8 mouse cellular contexts compared by ENCODE assay signal in genomic region chr5:35582445-35583220, GRCm38 (mm10). TPM values are rescaled to one million over a fixed set of nuclear protein-coding genes. Genes with fewer than 3 reads are reported as not detected.
DNase-seq lines count a peak whose midpoint lies in the region; ATAC-seq and TF ChIP-seq lines count a peak whose summit lies in the region.

TSS of gene Acox3 (plus strand) at chr5:35583040.

- peak within 1 kb of the TSS; percentile 70 for H3K27ac ChIP-seq in forebrain, embryonic 13.5 days
- H3K27ac ChIP-seq in liver, postnatal 0 days (ENCODE audit: low read depth) = peak within 1 kb of the TSS; percentile 78
- H3K27ac ChIP-seq in neural tube, embryonic 14.5 days (ENCODE audit: low read depth, low read length) = peak within 1 kb of the TSS; percentile 56

- no peaks in the 10 kb centered on the region for H3K9me3 ChIP-seq in E14TG2a.4 (ENCODE audit: low read length)
- H3K9me3 ChIP-seq in forebrain, embryonic 13.5 days (replicated peaks) = no peaks in the 10 kb centered on the region
- no peaks in the 10 kb centered on the region for H3K9me3 ChIP-seq in liver, postnatal 0 days (ENCODE audit: low read length)
- no peaks in the 10 kb centered on the region for H3K9me3 ChIP-seq in neural tube, embryonic 14.5 days (ENCODE audit: control insufficient read depth, low read length)

- peak; percentile 92 for DNase-seq in c-Kit-positive CD71-positive TER-119-positive erythroid progenitor cells, embryonic 14.5 days (ENCODE audit: low spot score)
- DNase-seq in heart, postnatal 10 days = peak; percentile 97 to 98
- DNase-seq in large intestine, adult 2 months (ENCODE audit: low read depth, low spot score) = peak; percentile 94
- DNase-seq in liver, postnatal 0 days = peak; percentile 96
- DNase-seq in testis, postnatal 10 days (ENCODE audit: low spot score) = peak; percentile 97

- TF ChIP-seq EP300 in liver, postnatal 0 days (IDR thresholded peaks at IDR 0.05; ENCODE audit: low read depth) = no peak

- WGBS in forebrain, embryonic 13.5 days = under 1% methylated on average over 35 of the region's 35 CpGs
- WGBS in large intestine, adult 2 months = under 1% methylated on average over 35 of the region's 35 CpGs
- 1% methylated on average over 35 of the region's 35 CpGs for WGBS in liver, postnatal 0 days (ENCODE audit: insufficient replicate concordance)
- under 1% methylated on average over 35 of the region's 35 CpGs for WGBS in neural tube, embryonic 14.5 days

- ATAC-seq in forebrain, embryonic 13.5 days = peak; percentile 97
- ATAC-seq in liver, postnatal 0 days = peak; percentile 97
- ATAC-seq in neural tube, embryonic 14.5 days (ENCODE audit: low read depth) = peak; percentile 95

- no peaks in the 10 kb centered on the region for H3K36me3 ChIP-seq in E14TG2a.4 (ENCODE audit: insufficient read depth, low read length)
- H3K36me3 ChIP-seq in forebrain, embryonic 13.5 days (ENCODE audit: poor library complexity, severe bottlenecking) = peaks cover under 1% of the 10 kb centered on the region; the same call in 1 of the 2 replicates
- peaks cover 6% of the 10 kb centered on the region; the same call in 1 of the 2 replicates for H3K36me3 ChIP-seq in liver, postnatal 0 days (replicated peaks; ENCODE audit: insufficient read depth, low read length)
- H3K36me3 ChIP-seq in neural tube, embryonic 14.5 days (ENCODE audit: control insufficient read depth, insufficient read depth, low read length) = no peaks in the 10 kb centered on the region

- H3K9ac ChIP-seq in forebrain, embryonic 13.5 days = peak within 1 kb of the TSS; percentile 70
- H3K9ac ChIP-seq in liver, postnatal 0 days (replicated peaks) = peak within 1 kb of the TSS; percentile 80
- peak within 1 kb of the TSS; percentile 53 for H3K9ac ChIP-seq in neural tube, embryonic 14.5 days (replicated peaks; ENCODE audit: low read depth, low read length)

- peaks cover 11% of the 10 kb centered on the region; the same call in 1 of the 2 replicates for H3K27me3 ChIP-seq in E14TG2a.4 (ENCODE audit: insufficient read depth, low read length)
- H3K27me3 ChIP-seq in forebrain, embryonic 13.5 days = peaks cover 7% of the 10 kb centered on the region
- no peaks in the 10 kb centered on the region for H3K27me3 ChIP-seq in liver, postnatal 0 days (ENCODE audit: insufficient read depth, low read length)
- no peaks in the 10 kb centered on the region for H3K27me3 ChIP-seq in neural tube, embryonic 14.5 days (ENCODE audit: control insufficient read depth, insufficient read depth, low read length)

- peak within 1 kb of the TSS; percentile 83 for H3K4me3 ChIP-seq in E14TG2a.4 (replicated peaks; ENCODE audit: low read length)
- peak within 1 kb of the TSS; percentile 66 for H3K4me3 ChIP-seq in forebrain, embryonic 13.5 days
- peak within 1 kb of the TSS; percentile 80 for H3K4me3 ChIP-seq in liver, postnatal 0 days (ENCODE audit: low read depth, low read length)
- peak within 1 kb of the TSS; percentile 56 for H3K4me3 ChIP-seq in neural tube, embryonic 14.5 days (ENCODE audit: low read depth, low read length)

- intact Hi-C loops in heart, postnatal 10 days (cut with DNase I) = no loop called here

- no peak for TF ChIP-seq CTCF in E14TG2a.4 (conservative IDR thresholded peaks at IDR 0.05; ENCODE audit: low read length)
- TF ChIP-seq CTCF in liver, postnatal 0 days (IDR thresholded peaks at IDR 0.05; ENCODE audit: low read depth) = no peak

- peak within 1 kb of the TSS; percentile 78 for H3K4me2 ChIP-seq in forebrain, embryonic 13.5 days
- H3K4me2 ChIP-seq in liver, postnatal 0 days (ENCODE audit: low read depth, low read length) = peak within 1 kb of the TSS; percentile 91
- peak within 1 kb of the TSS; percentile 87 for H3K4me2 ChIP-seq in neural tube, embryonic 14.5 days (ENCODE audit: low read depth, low read length)

- peaks cover 15% of the 10 kb centered on the region for H3K4me1 ChIP-seq in E14TG2a.4 (replicated peaks; ENCODE audit: low read depth, low read length)
- peaks cover 17% of the 10 kb centered on the region for H3K4me1 ChIP-seq in forebrain, embryonic 13.5 days
- peaks cover 11% of the 10 kb centered on the region for H3K4me1 ChIP-seq in liver, postnatal 0 days (ENCODE audit: insufficient read depth)
- peaks cover 11% of the 10 kb centered on the region; the same call in 1 of the 2 replicates for H3K4me1 ChIP-seq in neural tube, embryonic 14.5 days (ENCODE audit: control insufficient read depth, insufficient read depth, low read length)

RNA-seq across cellular contexts. Expression of gene Acox3, which starts in this region (rescaled TPM):
- polyA plus RNA-seq in forebrain, embryonic 13.5 days (2015; fragmentation: Nextera tagmentation; extraction: Ambion mirVana) = 12.0 and 15.6 TPM in 2 replicates
- total RNA-seq in heart, postnatal 10 days (2021) = 10 to 100 TPM; 27.6 to 29.8 TPM
- polyA plus RNA-seq in large intestine, adult 2 months (2012; rRNA removed) = 27.0 and 43.3 TPM in 2 replicates
- 4.0 and 4.3 TPM in 2 replicates for polyA plus RNA-seq in liver, postnatal 0 days (2015; fragmentation: Nextera tagmentation; extraction: Ambion mirVana)
- 16.1 and 18.5 TPM in 2 replicates for polyA plus RNA-seq in neural tube, embryonic 14.5 days (2014; fragmentation: Nextera tagmentation; extraction: Ambion mirVana)

Comparison
In these comparisons a context has a peak if more than half of its experiments do, and no peak if none do; other contexts are left out.
1. Peak in every context shown above with its lines: DNase-seq, ATAC-seq, H3K4me3 ChIP-seq and H3K27ac ChIP-seq.